Mouse (Mus musculus) stomach, embryonic 15.5 days (tissue): ENCODE data around the gene Lctl. TPM values are rescaled to one million over a fixed set of nuclear protein-coding genes. Genes with fewer than 3 reads are reported as not detected.

Experiments used
- polyA plus RNA-seq: library from polyadenylated mRNA; unstranded; fragments of >200 nt; fragmentation: Nextera tagmentation; extraction: Ambion mirVana; gene quantifications from 2 replicates; pipeline ENCODE4 v1.2.1, GENCODE M21; 2015

Lctl gene
- polyA plus RNA-seq, 1 experiment from 2014 or later = not detected

Other genes starting within 250 kb of the Lctl start
- gene Smad6, start 95.1 kb upstream of the Lctl start, polyA plus RNA-seq = 10.0 and 10.8 TPM in 2 replicates
- gene Zwilch, start 56.0 kb downstream of the Lctl start, polyA plus RNA-seq = 19.8 and 21.4 TPM in 2 replicates
- 1,181 and 1,204 TPM in 2 replicates for gene Rpl4, start 56.2 kb downstream of the Lctl start, polyA plus RNA-seq
- 31.1 and 32.8 TPM in 2 replicates for gene Snapc5, start 62.1 kb downstream of the Lctl start, polyA plus RNA-seq
- gene Uchl4, start 118.1 kb downstream of the Lctl start, polyA plus RNA-seq = 3.2 and 5.0 TPM in 2 replicates
- gene Map2k1, start 136.5 kb downstream of the Lctl start, polyA plus RNA-seq = 85.5 and 88.6 TPM in 2 replicates
- gene Tipin, start 164.4 kb downstream of the Lctl start, polyA plus RNA-seq = 182 and 194 TPM in 2 replicates
- 17.9 and 20.4 TPM in 2 replicates for gene Dis3l, start 224.1 kb downstream of the Lctl start, polyA plus RNA-seq